Mouse (Mus musculus) forebrain, embryonic 16.5 days (tissue): Measurements from ENCODE around the gene Abl2. TPM values are rescaled to one million over a fixed set of nuclear protein-coding genes. Genes with fewer than 3 reads are reported as not detected.

ENCODE experiments used
- ATAC-seq: fragments of 200-750 bp; cut with Nextera tagmentation; 2 replicates; pipeline ENCODE4 v1.8.0; 2017; ENCODE audit warnings: mild to moderate bottlenecking, moderate library complexity
- H3K27ac ChIP-seq: fragments of 300-500 bp; sonication (generic); 2 replicates; pipeline ENCODE4 v1.5.1; 2014; ENCODE audit warnings: low read length, control low read depth
- H3K27me3 ChIP-seq: fragments of 300-500 bp; sonication (generic); replicated peaks from 2 replicates; pipeline ENCODE4 v1.6.1; 2014; ENCODE audit warnings: low read length; ENCODE audit not compliant: control insufficient read depth, insufficient read depth
- H3K36me3 ChIP-seq: fragments of 300-500 bp; sonication (generic); 2 replicates; pipeline ENCODE4 v1.6.1; 2014; ENCODE audit not compliant: control insufficient read depth, insufficient read depth
- H3K4me1 ChIP-seq: fragments of 300-500 bp; sonication (generic); replicated peaks from 2 replicates; pipeline ENCODE4 v1.6.1; 2014; ENCODE audit warnings: low read length; ENCODE audit not compliant: control insufficient read depth, insufficient read depth
- H3K4me2 ChIP-seq: fragments of 300-500 bp; sonication (generic); 2 replicates; pipeline ENCODE4 v1.6.1; 2014; ENCODE audit warnings: mild to moderate bottlenecking, low read length, control low read depth
- H3K4me3 ChIP-seq: fragments of 300-500 bp; sonication (generic); replicated peaks from 2 replicates; pipeline ENCODE4 v1.5.1; 2014; ENCODE audit warnings: mild to moderate bottlenecking, low read length, control low read depth
- H3K9ac ChIP-seq: fragments of 300-500 bp; sonication (generic); replicated peaks from 2 replicates; pipeline ENCODE4 v1.6.1; 2014; ENCODE audit warnings: low read depth, low read length, control low read depth
- H3K9me3 ChIP-seq: fragments of 300-500 bp; sonication (generic); 2 replicates; pipeline ENCODE4 v1.6.1; 2016; ENCODE audit warnings: low read length; ENCODE audit not compliant: control insufficient read depth
- WGBS: fragments of 180-500 bp; shearing (Covaris S2); extraction: QIAGEN DNeasy Blood & Tissue Kit; methylation state at CpG from one replicate; pipeline ENCODE4 v1.1.7; 2014; 5-methylcytosine and 5-hydroxymethylcytosine counted together
- polyA plus RNA-seq: library from polyadenylated mRNA; unstranded; fragments of >200 nt; fragmentation: Nextera tagmentation; extraction: Ambion mirVana; gene quantifications from 2 replicates; pipeline ENCODE4 v1.2.1, GENCODE M21; 2015

Abl2 gene
- polyA plus RNA-seq, 1 experiment from 2014 or later, result 7.4 TPM

- no peak for ATAC-seq
- Histone ChIP-seq H3K4me2 (no peak overlapping the region), H3K27ac (no peak overlapping the region), H3K4me1 (no peaks in the 10 kb centered on the region), H3K9me3 (no peaks in the 10 kb centered on the region), H3K27me3 (no peaks in the 10 kb centered on the region), H3K9ac (no peak overlapping the region), H3K4me3 (no peak overlapping the region), H3K36me3 (no peaks in the 10 kb centered on the region)
- WGBS, result 86% methylated on average over 6 of the region's 6 CpGs
Measured at GRCm38 (mm10) chr1:156537701-156538100, 20.9 kb upstream of the Abl2 start.

GRCm38 (mm10) chr1:156538382-156538781, 20.2 kb upstream of the Abl2 start:
- H3K36me3 ChIP-seq, result no peaks in the 10 kb centered on the region
- no peak overlapping the region for H3K9ac ChIP-seq
- H3K27me3 ChIP-seq, result no peaks in the 10 kb centered on the region
- 80% methylated on average over 3 of the region's 3 CpGs for WGBS
- H3K4me2 ChIP-seq, result no peak overlapping the region
- no peak overlapping the region for H3K4me3 ChIP-seq
- H3K4me1 ChIP-seq, result no peaks in the 10 kb centered on the region
- H3K9me3 ChIP-seq, result no peaks in the 10 kb centered on the region
- no peak overlapping the region for H3K27ac ChIP-seq
- ATAC-seq, result no peak

- Histone ChIP-seq H3K4me2 (no peak overlapping the region), H3K27ac (no peak overlapping the region), H3K4me3 (no peak overlapping the region), H3K36me3 (no peaks in the 10 kb centered on the region), H3K27me3 (no peaks in the 10 kb centered on the region), H3K9ac (no peak overlapping the region), H3K4me1 (no peaks in the 10 kb centered on the region), H3K9me3 (no peaks in the 10 kb centered on the region)
- peak; percentile 86 for ATAC-seq
- 42% methylated on average over 4 of the region's 4 CpGs for WGBS
Measured at GRCm38 (mm10) chr1:156539787-156540560, 18.6 kb upstream of the Abl2 start.

- ATAC-seq, result no peak
- Histone ChIP-seq H3K9me3 (no peaks in the 10 kb centered on the region), H3K27ac (no peak overlapping the region), H3K36me3 (no peaks in the 10 kb centered on the region), H3K9ac (no peak overlapping the region), H3K4me3 (no peak overlapping the region), H3K27me3 (no peaks in the 10 kb centered on the region), H3K4me2 (no peak overlapping the region), H3K4me1 (no peaks in the 10 kb centered on the region)
- WGBS, result 53% methylated on average over 12 of the region's 12 CpGs
Measured at GRCm38 (mm10) chr1:156543999-156544398, 14.6 kb upstream of the Abl2 start.

- Histone ChIP-seq H3K9me3 (no peaks in the 10 kb centered on the region), H3K27ac (peak overlapping the region; percentile 98), H3K4me1 (peaks cover 7% of the 10 kb centered on the region), H3K4me2 (peak overlapping the region; percentile 69), H3K9ac (peak overlapping the region; percentile 98), H3K36me3 (no peaks in the 10 kb centered on the region), H3K4me3 (peak overlapping the region; percentile 97), H3K27me3 (no peaks in the 10 kb centered on the region)
- peak; percentile 56 for ATAC-seq
- under 1% methylated on average over 61 of the region's 66 CpGs for WGBS
Measured at GRCm38 (mm10) chr1:156558950-156559640, 509 bp downstream of the Abl2 start.

- Histone ChIP-seq H3K4me3 (peak overlapping the region; percentile 97), H3K4me2 (peak overlapping the region; percentile 69), H3K27me3 (no peaks in the 10 kb centered on the region), H3K4me1 (peaks cover 7% of the 10 kb centered on the region), H3K36me3 (no peaks in the 10 kb centered on the region), H3K9ac (peak overlapping the region; percentile 98), H3K9me3 (no peaks in the 10 kb centered on the region), H3K27ac (peak overlapping the region; percentile 98)
- peak; percentile 14; the same call in 1 of the 2 replicates for ATAC-seq
- WGBS, result 10% methylated on average over 8 of the region's 8 CpGs
Measured at GRCm38 (mm10) chr1:156559641-156560020, 1.0 kb downstream of the Abl2 start.

GRCm38 (mm10) chr1:156560500-156560899, 1.9 kb downstream of the Abl2 start:
- H3K27me3 ChIP-seq, result no peaks in the 10 kb centered on the region
- H3K4me1 ChIP-seq, result peaks cover 7% of the 10 kb centered on the region
- H3K4me3 ChIP-seq, result peak overlapping the region; percentile 20; the same call in 1 of the 2 replicates
- no peaks in the 10 kb centered on the region for H3K9me3 ChIP-seq
- no peak for ATAC-seq
- no peak overlapping the region for H3K27ac ChIP-seq
- WGBS, result 92% methylated on average over 9 of the region's 9 CpGs
- H3K9ac ChIP-seq, result no peak overlapping the region
- no peaks in the 10 kb centered on the region for H3K36me3 ChIP-seq
- peak overlapping the region; percentile 69 for H3K4me2 ChIP-seq

- no peak overlapping the region for H3K4me3 ChIP-seq
- no peaks in the 10 kb centered on the region for H3K36me3 ChIP-seq
- no peaks in the 10 kb centered on the region for H3K9me3 ChIP-seq
- no peak overlapping the region for H3K27ac ChIP-seq
- ATAC-seq, result no peak
- H3K4me1 ChIP-seq, result peaks cover 2% of the 10 kb centered on the region
- WGBS, result 51% methylated on average over 2 of the region's 2 CpGs
- H3K27me3 ChIP-seq, result no peaks in the 10 kb centered on the region
- H3K4me2 ChIP-seq, result no peak overlapping the region
- H3K9ac ChIP-seq, result no peak overlapping the region
Measured at GRCm38 (mm10) chr1:156565328-156565727, 6.7 kb downstream of the Abl2 start.

- no peak for ATAC-seq
- H3K9me3 ChIP-seq, result no peaks in the 10 kb centered on the region
- H3K27me3 ChIP-seq, result no peaks in the 10 kb centered on the region
- H3K4me2 ChIP-seq, result no peak overlapping the region
- WGBS, result 97% methylated on average over 3 of the region's 3 CpGs
- H3K27ac ChIP-seq, result no peak overlapping the region
- no peaks in the 10 kb centered on the region for H3K36me3 ChIP-seq
- no peaks in the 10 kb centered on the region for H3K4me1 ChIP-seq
- no peak overlapping the region for H3K9ac ChIP-seq
- H3K4me3 ChIP-seq, result no peak overlapping the region
Measured at GRCm38 (mm10) chr1:156566132-156566531, 7.5 kb downstream of the Abl2 start.
